Mouse (Mus musculus): ENCODE data around the gene Cdc37l1. TPM values are rescaled to one million over a fixed set of nuclear protein-coding genes. Genes with fewer than 3 reads are reported as not detected.

Gene Cdc37l1
- polyA plus RNA-seq (2014; fragmentation: Nextera tagmentation; extraction: Ambion mirVana): 45.5 and 52.9 TPM in 2 replicates

- H3K4me1 ChIP-seq (ENCODE audit: control insufficient read depth, insufficient read depth, low read length): peaks cover 7% of the 10 kb centered on the region
- 0% methylated on average over 33 of the region's 37 CpGs for WGBS
- H3K9me3 ChIP-seq (ENCODE audit: control insufficient read depth, low read length): no peaks in the 10 kb centered on the region
- DNase-seq (ENCODE audit: low spot score, missing footprints) (peak; percentile 100), ATAC-seq (ENCODE audit: low FRiP score) (peak; percentile 98)
- peak within 1 kb of the TSS; percentile 71 for H3K4me2 ChIP-seq
- H3K9ac ChIP-seq (ENCODE audit: low read length): peak within 1 kb of the TSS; percentile 90
- H3K4me3 ChIP-seq (ENCODE audit: low read depth, low read length): peak within 1 kb of the TSS; percentile 89
- H3K27me3 ChIP-seq (ENCODE audit: control insufficient read depth, insufficient read depth, low read length): no peaks in the 10 kb centered on the region
- H3K27ac ChIP-seq (ENCODE audit: low read depth, low read length): peak within 1 kb of the TSS; percentile 38; the same call in 1 of the 2 replicates
- peaks cover 5% of the 10 kb centered on the region; the same call in 1 of the 2 replicates for H3K36me3 ChIP-seq (ENCODE audit: control insufficient read depth, insufficient read depth, low read length)
Observed at GRCm38 (mm10) chr19:28990194-28990589, at the start of gene Cdc37l1. TSS of gene Cdc37l1 (plus strand) at chr19:28990352.

GRCm38 (mm10) chr19:28941271-28941670 is 48.9 kb upstream of the Cdc37l1 start:
- no peaks in the 10 kb centered on the region for H3K36me3 ChIP-seq (ENCODE audit: control insufficient read depth, insufficient read depth, low read length)
- DNase-seq (ENCODE audit: low spot score, missing footprints) (no peak), ATAC-seq (ENCODE audit: low FRiP score) (no peak)
- no peak overlapping the region for H3K4me3 ChIP-seq (ENCODE audit: low read depth, low read length)
- H3K4me2 ChIP-seq: no peak overlapping the region
- no peaks in the 10 kb centered on the region for H3K9me3 ChIP-seq (ENCODE audit: control insufficient read depth, low read length)
- no peak overlapping the region for H3K27ac ChIP-seq (ENCODE audit: low read depth, low read length)
- WGBS: 71% methylated on average over 4 of the region's 4 CpGs
- no peak overlapping the region for H3K9ac ChIP-seq (ENCODE audit: low read length)
- H3K27me3 ChIP-seq (ENCODE audit: control insufficient read depth, insufficient read depth, low read length): no peaks in the 10 kb centered on the region
- no peaks in the 10 kb centered on the region for H3K4me1 ChIP-seq (ENCODE audit: control insufficient read depth, insufficient read depth, low read length)

GRCm38 (mm10) chr19:28946782-28947181 is 43.4 kb upstream of the Cdc37l1 start:
- WGBS: 67% methylated on average over 4 of the region's 4 CpGs
- ATAC-seq (ENCODE audit: low FRiP score): no peak
- H3K27me3 ChIP-seq (ENCODE audit: control insufficient read depth, insufficient read depth, low read length): no peaks in the 10 kb centered on the region
- H3K9me3 ChIP-seq (ENCODE audit: control insufficient read depth, low read length): no peaks in the 10 kb centered on the region
- H3K27ac ChIP-seq (ENCODE audit: low read depth, low read length): no peak overlapping the region
- H3K9ac ChIP-seq (ENCODE audit: low read length): no peak overlapping the region
- no peak overlapping the region for H3K4me2 ChIP-seq
- H3K4me1 ChIP-seq (ENCODE audit: control insufficient read depth, insufficient read depth, low read length): no peaks in the 10 kb centered on the region
- no peak overlapping the region for H3K4me3 ChIP-seq (ENCODE audit: low read depth, low read length)
- no peaks in the 10 kb centered on the region for H3K36me3 ChIP-seq (ENCODE audit: control insufficient read depth, insufficient read depth, low read length)
- DNase-seq (ENCODE audit: low spot score, missing footprints): no peak

GRCm38 (mm10) chr19:28947311-28947710 is 42.8 kb upstream of the Cdc37l1 start:
- WGBS: 70% methylated on average over 2 of the region's 2 CpGs
- no peaks in the 10 kb centered on the region for H3K4me1 ChIP-seq (ENCODE audit: control insufficient read depth, insufficient read depth, low read length)

DNA sequence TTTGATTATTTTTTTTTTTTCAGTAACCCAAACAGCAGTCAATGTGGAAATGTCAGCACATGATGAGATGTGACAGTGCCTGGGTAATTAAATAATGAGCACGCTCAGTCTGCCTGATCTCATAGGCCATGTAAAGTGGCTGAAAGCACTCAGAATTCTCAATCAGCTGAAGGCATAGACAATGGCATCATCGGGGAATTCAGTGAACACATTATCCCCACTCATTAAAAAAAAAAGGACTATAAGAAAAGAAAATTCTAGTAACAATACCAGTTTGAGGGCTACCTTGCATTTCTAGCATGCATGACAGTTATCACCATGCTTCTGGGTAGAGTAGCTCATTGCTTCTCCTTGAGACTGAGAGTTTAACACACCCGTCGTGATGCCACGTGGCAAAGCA is 38.9 kb upstream of the Cdc37l1 start:
- no peak overlapping the region for H3K9ac ChIP-seq (ENCODE audit: low read length)
- H3K4me1 ChIP-seq (ENCODE audit: control insufficient read depth, insufficient read depth, low read length): no peaks in the 10 kb centered on the region
- no peak overlapping the region for H3K4me3 ChIP-seq (ENCODE audit: low read depth, low read length)
- H3K4me2 ChIP-seq: no peak overlapping the region
- H3K9me3 ChIP-seq (ENCODE audit: control insufficient read depth, low read length): no peaks in the 10 kb centered on the region
- H3K36me3 ChIP-seq (ENCODE audit: control insufficient read depth, insufficient read depth, low read length): no peaks in the 10 kb centered on the region
- DNase-seq (ENCODE audit: low spot score, missing footprints) (no peak), ATAC-seq (ENCODE audit: low FRiP score) (no peak)
- no peak overlapping the region for H3K27ac ChIP-seq (ENCODE audit: low read depth, low read length)
- 84% methylated on average over 5 of the region's 5 CpGs for WGBS
- H3K27me3 ChIP-seq (ENCODE audit: control insufficient read depth, insufficient read depth, low read length): no peaks in the 10 kb centered on the region

More at GRCm38 (mm10) chr19:28947311-28947710, 42.8 kb upstream of the Cdc37l1 start:
- no peak overlapping the region for H3K27ac ChIP-seq (ENCODE audit: low read depth, low read length)
- no peak for DNase-seq (ENCODE audit: low spot score, missing footprints)
- H3K9me3 ChIP-seq (ENCODE audit: control insufficient read depth, low read length): no peaks in the 10 kb centered on the region
- no peak for ATAC-seq (ENCODE audit: low FRiP score)
- H3K36me3 ChIP-seq (ENCODE audit: control insufficient read depth, insufficient read depth, low read length): no peaks in the 10 kb centered on the region
- no peak overlapping the region for H3K9ac ChIP-seq (ENCODE audit: low read length)
- H3K4me2 ChIP-seq: no peak overlapping the region
- no peaks in the 10 kb centered on the region for H3K27me3 ChIP-seq (ENCODE audit: control insufficient read depth, insufficient read depth, low read length)
- H3K4me3 ChIP-seq (ENCODE audit: low read depth, low read length): no peak overlapping the region

DNA sequence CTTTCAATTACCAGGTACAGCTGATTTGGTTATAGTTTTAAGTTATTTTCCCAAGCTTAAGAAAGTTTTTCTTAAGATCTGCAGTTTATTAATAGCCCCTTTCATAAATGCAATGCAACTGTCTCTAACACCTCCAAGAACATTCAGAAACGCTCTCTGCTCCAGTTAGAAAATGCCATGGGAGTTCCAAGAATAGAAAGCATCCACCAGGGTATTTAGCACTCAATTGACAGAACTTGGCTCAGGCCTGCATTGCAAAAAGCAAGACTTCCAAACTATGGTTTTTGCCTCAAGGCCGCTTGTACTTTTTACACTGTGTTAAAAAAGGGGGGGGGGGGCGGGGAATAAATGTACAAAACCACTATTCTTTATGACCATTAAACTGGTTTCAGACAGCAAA is 27.0 kb upstream of the Cdc37l1 start:
- peak overlapping the region; percentile 92; the same call in 1 of the 2 replicates for H3K4me2 ChIP-seq
- DNase-seq (ENCODE audit: low spot score, missing footprints) (no peak), ATAC-seq (ENCODE audit: low FRiP score) (no peak)
- 40% methylated on average over 3 of the region's 3 CpGs for WGBS
- H3K27ac ChIP-seq (ENCODE audit: low read depth, low read length): no peak overlapping the region
- peaks cover 14% of the 10 kb centered on the region for H3K4me1 ChIP-seq (ENCODE audit: control insufficient read depth, insufficient read depth, low read length)
- H3K9ac ChIP-seq (ENCODE audit: low read length): no peak overlapping the region
- H3K27me3 ChIP-seq (ENCODE audit: control insufficient read depth, insufficient read depth, low read length): peaks cover 3% of the 10 kb centered on the region; the same call in 1 of the 2 replicates
- H3K4me3 ChIP-seq (ENCODE audit: low read depth, low read length): peak overlapping the region; percentile 77; the same call in 1 of the 2 replicates
- H3K9me3 ChIP-seq (ENCODE audit: control insufficient read depth, low read length): no peaks in the 10 kb centered on the region
- H3K36me3 ChIP-seq (ENCODE audit: control insufficient read depth, insufficient read depth, low read length): no peaks in the 10 kb centered on the region

DNA sequence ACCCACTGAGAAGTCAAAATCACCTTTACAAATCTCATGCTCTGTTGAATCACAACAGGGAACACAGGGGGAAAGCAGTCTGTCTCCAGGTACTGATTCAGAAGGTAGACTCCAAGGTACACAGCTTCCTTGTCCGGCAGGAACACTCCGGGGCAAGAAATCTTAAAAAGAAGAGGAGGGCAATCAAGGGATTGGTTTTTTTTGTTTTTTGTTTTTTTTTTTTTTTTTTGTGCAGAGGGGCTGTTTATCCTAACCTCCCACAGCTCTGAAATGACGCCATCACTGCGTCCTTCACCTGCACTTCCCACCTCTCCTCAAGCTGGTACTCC is 26.7 kb upstream of the Cdc37l1 start:
- H3K9ac ChIP-seq (ENCODE audit: low read length): peak overlapping the region; percentile 84

DNA sequence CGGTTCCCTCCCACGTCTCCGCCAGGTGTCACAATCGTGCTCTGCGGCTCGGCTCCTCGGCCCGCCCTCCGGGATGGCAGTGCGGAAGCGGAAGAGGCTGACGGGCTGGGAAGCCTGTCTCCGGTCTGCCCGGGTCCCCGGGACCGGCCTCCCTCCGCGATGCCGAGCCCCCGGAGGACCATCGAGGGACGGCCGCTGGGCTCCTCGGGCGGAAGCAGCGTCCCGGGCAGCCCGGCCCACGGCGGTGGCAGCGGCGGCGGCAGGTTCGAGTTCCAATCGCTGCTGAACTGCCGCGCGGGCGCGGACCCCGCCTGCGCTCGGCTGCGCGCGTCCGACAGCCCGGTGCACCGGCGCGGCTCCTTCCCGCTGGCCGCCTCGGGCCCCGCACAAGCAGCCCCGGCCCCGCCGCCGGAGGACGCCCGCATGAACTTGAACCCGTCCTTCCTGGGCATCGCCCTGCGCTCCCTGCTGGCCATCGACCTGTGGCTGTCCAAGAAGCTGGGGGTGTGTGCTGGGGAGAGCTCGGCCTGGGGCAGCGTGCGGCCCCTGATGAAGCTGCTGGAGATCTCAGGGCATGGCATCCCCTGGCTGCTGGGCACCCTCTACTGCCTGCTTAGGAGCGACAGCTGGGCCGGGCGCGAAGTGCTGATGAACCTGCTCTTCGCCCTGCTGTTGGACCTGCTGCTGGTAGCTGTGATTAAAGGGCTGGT is 26.2 kb upstream of the Cdc37l1 start, which contains the start of gene Plpp6:
Plpp6 (plus strand) TSS at position 112 of the 710 bp plus-strand sequence.
- ATAC-seq (ENCODE audit: low FRiP score): peak; percentile 86

More for the DNA sequence above, 26.7 kb upstream of the Cdc37l1 start:
- H3K27me3 ChIP-seq (ENCODE audit: control insufficient read depth, insufficient read depth, low read length): peaks cover 3% of the 10 kb centered on the region; the same call in 1 of the 2 replicates
- WGBS: 5% methylated on average over 4 of the region's 4 CpGs
- H3K9me3 ChIP-seq (ENCODE audit: control insufficient read depth, low read length): no peaks in the 10 kb centered on the region
- ATAC-seq (ENCODE audit: low FRiP score): no peak
- H3K36me3 ChIP-seq (ENCODE audit: control insufficient read depth, insufficient read depth, low read length): no peaks in the 10 kb centered on the region
- H3K27ac ChIP-seq (ENCODE audit: low read depth, low read length): no peak overlapping the region
- DNase-seq (ENCODE audit: low spot score, missing footprints): no peak
- peak overlapping the region; percentile 92 for H3K4me2 ChIP-seq
- H3K4me3 ChIP-seq (ENCODE audit: low read depth, low read length): peak overlapping the region; percentile 77
- peaks cover 14% of the 10 kb centered on the region for H3K4me1 ChIP-seq (ENCODE audit: control insufficient read depth, insufficient read depth, low read length)

DNA sequence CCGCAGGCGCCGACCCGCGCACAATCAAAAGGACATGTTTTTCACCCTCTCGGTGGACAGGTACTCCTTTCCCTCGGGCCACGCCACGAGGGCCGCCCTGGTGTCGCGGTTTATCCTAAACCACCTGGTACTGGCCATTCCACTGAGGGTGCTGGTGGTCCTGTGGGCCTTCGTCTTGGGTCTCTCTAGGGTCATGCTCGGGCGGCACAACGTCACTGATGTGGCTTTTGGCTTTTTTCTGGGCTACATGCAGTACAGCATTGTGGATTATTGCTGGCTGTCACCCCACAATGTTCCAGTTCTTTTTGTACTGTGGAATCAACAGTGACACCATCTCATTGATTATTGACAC is 25.6 kb upstream of the Cdc37l1 start:
- ATAC-seq (ENCODE audit: low FRiP score): peak; percentile 46; the same call in 1 of the 2 replicates
- Histone ChIP-seq H3K4me2 (peak overlapping the region; percentile 92), H3K27ac (ENCODE audit: low read depth, low read length) (no peak overlapping the region), H3K36me3 (ENCODE audit: control insufficient read depth, insufficient read depth, low read length) (no peaks in the 10 kb centered on the region), H3K9ac (ENCODE audit: low read length) (peak overlapping the region; percentile 84), H3K4me1 (ENCODE audit: control insufficient read depth, insufficient read depth, low read length) (peaks cover 14% of the 10 kb centered on the region), H3K4me3 (ENCODE audit: low read depth, low read length) (peak overlapping the region; percentile 77), H3K27me3 (ENCODE audit: control insufficient read depth, insufficient read depth, low read length) (peaks cover 3% of the 10 kb centered on the region; the same call in 1 of the 2 replicates), H3K9me3 (ENCODE audit: control insufficient read depth, low read length) (no peaks in the 10 kb centered on the region)
- DNase-seq (ENCODE audit: low spot score, missing footprints): no peak
- WGBS: 3% methylated on average over 16 of the region's 16 CpGs

More for the DNA sequence above, 26.2 kb upstream of the Cdc37l1 start, which contains the start of gene Plpp6:
- under 1% methylated on average over 49 of the region's 73 CpGs for WGBS
- Histone ChIP-seq H3K9ac (ENCODE audit: low read length) (peak within 1 kb of the TSS; percentile 84), H3K4me2 (peak within 1 kb of the TSS; percentile 92), H3K36me3 (ENCODE audit: control insufficient read depth, insufficient read depth, low read length) (no peaks in the 10 kb centered on the region), H3K4me1 (ENCODE audit: control insufficient read depth, insufficient read depth, low read length) (peaks cover 14% of the 10 kb centered on the region), H3K27ac (ENCODE audit: low read depth, low read length) (peak within 1 kb of the TSS; percentile 22; the same call in 1 of the 2 replicates), H3K4me3 (ENCODE audit: low read depth, low read length) (peak within 1 kb of the TSS; percentile 77), H3K27me3 (ENCODE audit: control insufficient read depth, insufficient read depth, low read length) (peaks cover 3% of the 10 kb centered on the region; the same call in 1 of the 2 replicates), H3K9me3 (ENCODE audit: control insufficient read depth, low read length) (no peaks in the 10 kb centered on the region)
- peak; percentile 96 for DNase-seq (ENCODE audit: low spot score, missing footprints)

Measured in midbrain, embryonic 11.5 days (tissue).